ENCODE assay signal across 34 mouse cellular contexts in the genomic region with DNA sequence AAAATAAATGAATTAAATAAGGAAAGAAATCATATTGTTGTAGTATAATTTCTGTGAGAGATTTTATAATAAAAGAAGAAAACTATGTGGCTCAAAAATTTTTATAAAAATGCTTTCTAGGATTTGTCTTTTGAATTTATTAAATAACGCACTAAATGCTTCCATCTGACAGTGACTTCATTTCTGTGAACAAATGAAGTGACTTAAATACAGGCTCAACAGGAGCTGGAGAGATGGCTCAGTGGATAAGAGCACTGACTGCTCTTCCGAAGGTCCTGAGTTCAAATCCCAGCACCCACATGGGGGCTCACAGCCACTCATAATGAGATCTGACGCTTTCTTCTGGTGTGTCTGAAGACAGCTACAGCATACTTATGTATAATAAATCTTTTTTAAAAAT. TPM values are rescaled to one million over a fixed set of nuclear protein-coding genes. Genes with fewer than 3 reads are reported as not detected.
"Had no signal": no experiment of that assay in that cellular context is flagged by ENCODE, and none has a peak within 500 bp of the region (broad histone marks: within the 10 kb centered on the region; RNA-seq: fewer than 3 reads in every experiment).

No protein-coding gene starts in this region.

- H3K27ac ChIP-seq: embryonic facial prominence, embryonic 10.5 days; embryonic facial prominence, embryonic 12.5 days; embryonic facial prominence, embryonic 13.5 days; embryonic facial prominence, embryonic 15.5 days; forebrain, embryonic 10.5 days; forebrain, embryonic 12.5 days; forebrain, embryonic 13.5 days; forebrain, embryonic 15.5 days; gastrocnemius, adult 2 months; heart, adult 2 months; heart, embryonic 10.5 days had no signal

- H3K4me3 ChIP-seq: embryonic facial prominence, embryonic 10.5 days; embryonic facial prominence, embryonic 12.5 days; embryonic facial prominence, embryonic 13.5 days; embryonic facial prominence, embryonic 15.5 days; erythroblast, embryonic 14.5 days; forebrain, embryonic 10.5 days; forebrain, embryonic 12.5 days; forebrain, embryonic 13.5 days; forebrain, embryonic 15.5 days; gastrocnemius, adult 2 months; heart, adult 2 months; heart, embryonic 10.5 days had no signal

- H3K4me1 ChIP-seq: embryonic facial prominence, embryonic 12.5 days; embryonic facial prominence, embryonic 15.5 days; forebrain, embryonic 10.5 days; forebrain, embryonic 12.5 days; forebrain, embryonic 13.5 days; forebrain, embryonic 15.5 days had no signal

- H3K27me3 ChIP-seq: embryonic facial prominence, embryonic 12.5 days; embryonic facial prominence, embryonic 13.5 days; embryonic facial prominence, embryonic 15.5 days; forebrain, embryonic 12.5 days; forebrain, embryonic 13.5 days; forebrain, embryonic 15.5 days had no signal

- H3K9ac ChIP-seq: embryonic facial prominence, embryonic 12.5 days; embryonic facial prominence, embryonic 13.5 days; embryonic facial prominence, embryonic 15.5 days; forebrain, embryonic 12.5 days; forebrain, embryonic 13.5 days; forebrain, embryonic 15.5 days; forebrain, postnatal 0 days had no signal

- H3K36me3 ChIP-seq: embryonic facial prominence, embryonic 10.5 days; embryonic facial prominence, embryonic 12.5 days; embryonic facial prominence, embryonic 13.5 days; embryonic facial prominence, embryonic 15.5 days; forebrain, embryonic 10.5 days; forebrain, embryonic 12.5 days; forebrain, embryonic 15.5 days; heart, embryonic 10.5 days had no signal

- H3K4me2 ChIP-seq: embryonic facial prominence, embryonic 12.5 days; embryonic facial prominence, embryonic 13.5 days; embryonic facial prominence, embryonic 15.5 days; forebrain, embryonic 12.5 days; forebrain, embryonic 13.5 days; forebrain, embryonic 15.5 days had no signal

- H3K9me3 ChIP-seq: embryonic facial prominence, embryonic 10.5 days; embryonic facial prominence, embryonic 12.5 days; embryonic facial prominence, embryonic 13.5 days; embryonic facial prominence, embryonic 15.5 days; forebrain, embryonic 10.5 days; forebrain, embryonic 12.5 days; forebrain, embryonic 13.5 days; forebrain, embryonic 15.5 days; heart, embryonic 10.5 days had no signal

- DNase-seq: cerebellum, adult 9-11 months; cerebellum, postnatal 10 days; cerebellum, postnatal 14 days; cerebellum, postnatal 25 days; cerebellum, postnatal 36 days; embryo, embryonic 11 days; forebrain, postnatal 0 days; gastrocnemius, adult 2 months; gastrocnemius, postnatal 10 days; gastrocnemius, postnatal 14 days; gastrocnemius, postnatal 25 days; gastrocnemius, postnatal 36 days; heart, adult 18-20 months; heart, adult 2 months had no signal

RNA-seq across cellular contexts. Expression of a gene that starts 29.0 kb away (rescaled TPM):
- total RNA-seq: forebrain, postnatal 0 days; gastrocnemius, adult 18-20 months; gastrocnemius, adult 2 months; gastrocnemius, adult 8-10 months; gastrocnemius, postnatal 10 days; gastrocnemius, postnatal 14 days; gastrocnemius, postnatal 25 days; gastrocnemius, postnatal 36 days; gastrocnemius, postnatal 4 days; granulocyte monocyte progenitor cell, adult 5-6 weeks; heart, adult 18-20 months; heart, adult 2 months; heart, adult 8-10 months had no signal
- polyA plus RNA-seq: cortical plate, adult 2 months; embryonic facial prominence, embryonic 10.5 days; embryonic facial prominence, embryonic 13.5 days; embryonic facial prominence, embryonic 15.5 days; erythroblast, embryonic 14.5 days; forebrain, embryonic 13.5 days; forebrain, embryonic 14.5 days; forebrain, embryonic 16.5 days; frontal cortex, adult 2 months; gonadal fat pad, adult 2 months; heart, adult 2 months; heart, embryonic 10.5 days had no signal

RNA-seq across cellular contexts. Expression of a gene that starts 50.1 kb away (rescaled TPM):
- polyA plus RNA-seq: erythroblast, embryonic 14.5 days had no signal
